Mouse (Mus musculus) MN1 (cell line): ENCODE measurements around the gene Bfsp1.

Source experiments
- DNase-seq: peaks from one replicate; pipeline ENCODE4 v3.0.0-alpha.2; 2016; ENCODE audit warnings: low spot score

The Bfsp1 gene

DNA sequence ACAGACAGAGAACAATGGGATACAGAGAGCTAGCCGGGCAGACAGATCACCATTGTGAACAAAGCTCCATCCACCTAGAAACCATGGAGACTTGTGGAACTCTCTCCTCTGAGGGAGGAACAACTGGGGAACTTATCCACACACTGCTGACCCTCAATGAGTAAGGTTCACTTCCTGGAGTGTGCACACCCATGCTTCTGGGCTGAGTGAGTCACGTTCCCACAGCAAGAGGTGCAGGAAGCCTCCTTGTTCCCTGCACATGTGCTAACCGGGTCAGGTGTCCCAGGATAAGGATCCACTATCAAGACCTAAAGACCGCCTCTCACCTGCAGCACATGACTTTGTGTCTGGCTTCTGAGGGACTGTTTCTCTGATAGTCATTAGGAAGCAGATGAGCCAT, 9.5 kb downstream of the Bfsp1 start:
- DNase-seq = no peak

DNA sequence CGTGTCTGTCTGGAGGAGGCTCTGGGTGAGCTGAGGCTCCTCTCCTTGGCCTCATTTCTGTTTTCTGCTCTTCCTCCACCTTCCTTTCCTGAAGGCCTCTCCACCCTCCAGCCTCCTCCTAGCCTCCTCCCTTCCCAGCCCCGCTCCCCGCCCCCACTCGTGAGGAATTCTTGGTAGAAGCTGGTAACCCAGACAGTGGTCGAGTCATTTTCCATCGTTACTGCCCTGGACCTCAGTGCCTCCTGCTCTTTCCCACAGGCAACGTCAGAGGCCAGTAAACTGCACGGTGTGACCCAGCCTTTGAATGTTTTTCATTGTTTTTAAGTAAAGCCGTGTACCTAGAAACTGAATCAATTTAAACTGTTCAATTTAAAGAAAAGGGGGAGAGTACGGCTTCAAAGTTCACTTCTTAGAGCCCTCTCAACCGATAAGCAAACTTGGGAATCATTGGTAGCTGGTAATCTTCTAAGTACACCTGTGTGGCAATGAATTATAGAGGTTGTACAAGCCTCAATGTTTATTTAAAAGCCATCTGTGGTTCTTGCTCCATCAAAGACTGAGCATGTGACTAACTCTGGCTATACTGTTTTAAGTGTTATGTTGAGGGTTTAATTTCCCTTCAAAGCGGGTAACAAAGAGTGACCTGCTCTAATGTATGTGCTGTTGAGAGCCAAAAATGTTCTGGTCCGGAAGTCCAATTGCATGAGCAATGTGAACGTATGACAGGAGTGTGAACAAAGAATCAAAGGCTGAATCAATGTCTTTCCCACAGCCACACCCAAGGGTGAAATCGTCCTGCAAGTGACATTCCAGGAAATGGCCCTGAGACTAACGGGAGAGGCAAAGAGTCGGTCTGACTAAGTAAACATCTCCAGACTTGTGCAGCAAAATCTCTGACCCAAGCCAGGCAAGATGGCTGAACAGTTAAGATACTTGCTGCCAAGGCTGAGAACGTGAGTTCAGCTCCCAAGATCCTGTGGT, 10.4 kb downstream of the Bfsp1 start:
- no peak for DNase-seq

DNA sequence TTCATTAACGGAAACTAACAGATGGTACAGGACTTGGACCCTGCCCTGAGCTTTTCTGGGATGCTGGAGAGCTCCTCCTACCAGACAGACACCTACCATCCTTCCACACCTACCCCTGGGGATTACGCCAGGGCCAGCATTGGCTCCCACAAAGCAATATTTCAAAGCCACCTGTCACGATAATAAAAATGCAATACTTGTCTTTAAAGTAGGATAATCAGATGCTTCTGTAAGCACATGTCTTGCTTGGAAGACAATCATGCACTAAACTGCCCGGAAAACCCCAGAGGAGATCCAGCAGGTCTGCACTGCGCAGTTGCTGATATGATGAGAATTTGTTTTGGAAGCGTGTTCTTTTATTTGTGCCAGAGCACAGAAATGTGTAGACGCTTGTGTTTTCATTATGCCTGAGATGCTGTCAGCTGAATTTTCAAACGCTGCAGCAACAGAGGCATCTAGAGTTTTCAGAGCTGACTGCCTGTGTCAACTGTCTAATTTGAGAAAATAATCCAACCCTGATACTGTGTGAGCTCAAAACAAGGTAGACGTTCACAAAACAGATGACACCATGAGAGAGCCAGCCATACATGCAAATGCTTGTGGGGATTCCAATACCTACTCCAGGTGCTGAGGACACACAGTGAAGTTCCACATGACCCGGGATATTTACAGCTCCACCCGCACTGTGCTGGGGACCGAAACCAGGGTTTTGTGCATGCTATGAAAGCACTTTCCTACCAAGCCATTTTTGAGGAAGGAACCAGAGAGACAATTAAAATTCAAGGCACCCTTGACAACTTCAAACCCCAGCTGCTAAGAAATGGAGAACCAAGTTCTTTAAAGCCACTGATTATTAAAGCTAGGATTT, 11.4 kb downstream of the Bfsp1 start:
- no peak for DNase-seq

DNA sequence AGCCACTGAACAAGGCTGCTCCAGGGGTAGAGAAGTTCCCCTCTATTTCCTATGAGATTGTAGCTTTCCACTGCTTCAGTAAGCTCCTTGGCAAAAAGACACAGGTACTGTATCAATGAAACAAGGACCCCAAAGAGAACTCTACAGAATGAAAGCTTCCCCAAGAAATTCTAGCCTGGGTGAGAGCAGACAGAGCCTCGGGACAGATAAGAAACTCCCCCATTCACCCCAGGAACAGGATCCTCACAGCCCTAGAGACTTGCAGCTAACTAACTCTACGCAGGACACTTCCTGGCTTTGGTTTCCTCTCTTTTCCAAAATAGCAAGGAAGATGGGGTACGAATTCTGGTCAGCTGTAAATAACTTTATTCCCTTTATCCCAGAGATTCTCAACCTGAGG, 15.7 kb downstream of the Bfsp1 start:
- DNase-seq = no peak

DNA sequence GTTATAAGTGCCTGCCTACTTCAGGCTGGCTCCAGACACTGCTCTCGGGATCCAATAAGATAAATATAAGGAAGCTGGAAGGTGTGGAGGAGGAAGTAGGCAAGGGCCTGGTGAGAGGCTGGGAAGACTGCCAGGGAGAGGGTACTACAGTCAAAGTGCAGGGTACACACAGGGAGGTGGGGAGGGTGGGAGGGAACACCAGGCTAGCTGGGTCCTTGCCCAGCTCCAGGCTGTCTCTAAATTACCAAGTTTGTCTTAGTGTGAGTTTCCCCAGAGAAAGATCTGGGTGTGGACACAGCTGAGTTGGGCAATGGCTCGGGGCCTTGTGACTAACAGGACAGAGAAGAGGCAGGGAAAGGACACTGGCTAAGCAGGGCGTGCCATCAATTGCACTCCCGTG, 16.2 kb downstream of the Bfsp1 start:
- DNase-seq = peak; percentile 28

DNA sequence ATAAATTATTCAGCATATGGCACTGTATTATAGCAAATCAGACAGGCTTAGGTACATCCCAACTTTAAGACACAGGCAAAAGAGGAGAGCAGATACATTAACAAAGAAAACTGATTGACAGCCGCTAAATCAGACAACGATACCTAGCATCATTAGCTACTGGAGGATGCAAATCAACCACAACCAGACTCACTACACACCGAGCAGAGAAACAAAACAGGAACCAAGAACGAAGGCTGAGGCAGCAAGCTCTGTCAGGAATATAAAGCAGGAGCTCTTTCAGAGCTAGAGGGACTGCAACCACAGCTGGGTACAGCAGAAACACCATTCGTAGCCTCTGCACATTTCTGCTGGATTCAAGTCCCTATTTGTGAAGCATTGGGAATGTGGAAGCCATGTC, 18.2 kb downstream of the Bfsp1 start:
- DNase-seq = no peak

DNA sequence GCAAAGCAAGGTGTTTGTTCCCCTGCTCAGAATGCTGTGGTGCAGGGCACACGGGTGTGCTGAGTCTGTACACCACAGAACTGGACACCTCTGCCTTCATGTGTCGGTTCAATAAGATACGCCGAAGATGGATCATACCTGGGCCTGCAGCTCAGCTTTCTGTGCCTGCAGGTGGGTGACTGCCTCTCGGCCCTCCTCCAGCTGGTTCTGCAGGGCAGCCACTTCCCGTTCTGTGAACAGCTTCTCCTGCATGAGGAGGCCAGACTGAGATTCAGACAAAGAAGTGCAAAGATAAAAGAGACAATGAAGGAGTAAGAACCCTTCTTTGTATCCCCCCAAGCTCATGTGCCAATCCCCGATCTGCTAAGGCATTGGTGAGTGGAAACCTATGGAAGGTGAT, 21.4 kb downstream of the Bfsp1 start:
- DNase-seq = no peak

DNA sequence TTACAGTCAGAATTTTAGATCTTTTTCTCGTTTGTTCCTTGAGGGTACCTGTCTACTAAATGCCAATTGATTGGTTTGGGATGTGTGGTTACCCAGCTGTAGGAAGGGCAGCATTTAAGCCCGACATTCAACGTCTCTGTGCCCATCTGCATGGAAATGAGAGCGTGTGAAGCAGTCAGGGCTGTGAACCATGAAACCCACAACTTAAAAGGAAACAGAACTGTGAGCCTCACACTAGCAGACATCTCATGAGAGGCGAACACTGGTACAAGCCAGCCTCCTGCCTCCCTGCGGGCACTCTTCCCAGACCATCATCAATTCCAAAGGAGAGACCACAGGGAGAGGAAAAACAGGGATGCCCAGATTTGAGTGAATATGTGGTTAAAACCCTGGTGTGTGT, 22.1 kb downstream of the Bfsp1 start:
- DNase-seq = no peak

DNA sequence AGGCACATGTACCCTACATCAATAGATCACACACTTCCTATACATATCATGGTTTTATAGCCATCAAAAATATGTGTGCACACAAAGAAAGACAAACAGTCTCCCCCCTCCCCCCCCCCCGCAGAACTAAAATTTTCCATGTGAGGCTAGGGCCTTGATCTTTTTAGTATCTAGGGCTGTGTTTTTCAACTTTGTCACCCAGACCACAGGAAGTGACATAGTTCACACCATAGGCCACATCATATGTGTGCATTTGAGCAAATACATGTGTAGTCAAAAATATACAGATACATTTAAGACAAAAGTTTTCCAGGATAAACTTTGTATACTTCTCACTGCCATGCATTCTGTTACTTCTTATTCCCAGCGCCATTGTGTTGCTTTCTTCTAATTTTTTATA, 23.5 kb downstream of the Bfsp1 start:
- DNase-seq = no peak

DNA sequence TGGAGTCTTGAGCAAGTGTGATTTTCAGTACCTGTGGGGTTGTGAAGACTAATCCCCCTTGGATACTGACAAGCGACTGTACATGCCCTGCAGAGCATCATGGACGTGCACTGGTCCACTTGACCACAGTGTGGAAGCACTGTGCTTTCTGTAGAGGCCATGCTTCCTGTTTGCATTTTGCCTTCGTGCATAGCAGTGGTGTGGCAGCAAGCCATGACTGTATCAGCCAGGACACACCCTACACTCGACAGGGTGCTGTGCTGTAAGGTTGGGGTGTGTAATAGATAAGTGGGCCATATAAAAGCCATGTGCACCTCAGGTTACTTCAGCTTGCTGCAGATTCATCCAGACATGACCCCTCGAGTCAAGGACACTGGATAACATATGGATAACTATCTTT, 24.3 kb downstream of the Bfsp1 start:
- peak; percentile 21 for DNase-seq

DNA sequence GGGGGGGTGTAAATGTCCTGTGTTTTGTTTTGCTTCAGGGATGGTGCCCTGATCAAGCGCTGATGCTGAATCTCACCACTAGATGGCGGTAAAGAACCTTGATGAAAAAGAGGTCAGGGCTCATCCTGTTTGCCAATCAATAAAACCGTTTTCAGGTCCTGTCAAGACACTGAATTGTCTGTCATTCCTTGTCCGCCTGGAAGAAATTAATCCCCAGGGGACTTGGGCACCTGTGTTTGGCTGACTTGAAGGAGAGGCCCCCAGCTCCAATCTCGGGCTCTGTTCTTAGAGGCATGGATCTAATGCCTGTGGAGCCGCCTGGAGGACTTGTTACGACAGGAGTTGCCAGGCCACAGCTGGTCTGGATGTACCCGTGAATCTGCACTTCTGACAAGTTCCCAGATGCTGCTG, 25.7 kb downstream of the Bfsp1 start:
- peak; percentile 90 for DNase-seq

DNA sequence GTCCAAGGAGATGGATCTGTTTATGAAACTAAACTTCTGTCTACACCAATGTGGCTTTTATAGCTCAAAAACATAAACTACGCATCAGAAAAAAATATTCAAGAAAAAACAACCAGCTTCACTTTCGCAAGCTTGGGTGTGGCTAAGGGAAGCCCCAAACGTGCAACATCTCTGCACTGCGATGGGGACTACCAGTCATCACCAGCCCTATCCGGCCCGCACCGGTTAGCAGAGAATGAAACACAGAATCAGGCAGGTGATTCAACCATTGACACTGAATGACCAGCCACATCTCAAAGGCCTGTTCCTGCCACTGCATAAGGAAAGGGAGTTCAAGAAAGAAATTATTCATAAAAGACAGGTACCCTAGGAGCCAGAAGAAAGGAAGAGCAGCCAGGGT, 27.2 kb downstream of the Bfsp1 start:
- DNase-seq = no peak

DNA sequence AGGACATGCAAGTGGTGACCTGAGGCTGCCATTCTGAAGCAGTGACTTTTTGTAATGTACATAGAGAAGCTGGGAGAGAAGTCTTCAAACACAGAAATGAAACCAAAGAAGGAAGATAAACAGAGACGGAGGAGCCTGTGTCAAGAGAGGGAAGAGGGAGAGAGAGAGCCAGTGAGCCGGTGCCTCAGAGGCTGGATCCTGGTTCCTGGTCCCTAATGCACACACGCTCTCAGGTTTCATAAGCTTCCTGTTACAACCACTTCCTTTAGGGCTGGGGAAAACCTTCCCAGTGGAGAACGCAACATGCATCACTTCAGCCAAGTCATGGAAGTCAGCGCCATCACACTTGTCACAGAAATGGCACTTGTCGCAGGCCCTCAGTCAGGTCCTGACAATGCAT, 28.9 kb downstream of the Bfsp1 start:
- DNase-seq = no peak

DNA sequence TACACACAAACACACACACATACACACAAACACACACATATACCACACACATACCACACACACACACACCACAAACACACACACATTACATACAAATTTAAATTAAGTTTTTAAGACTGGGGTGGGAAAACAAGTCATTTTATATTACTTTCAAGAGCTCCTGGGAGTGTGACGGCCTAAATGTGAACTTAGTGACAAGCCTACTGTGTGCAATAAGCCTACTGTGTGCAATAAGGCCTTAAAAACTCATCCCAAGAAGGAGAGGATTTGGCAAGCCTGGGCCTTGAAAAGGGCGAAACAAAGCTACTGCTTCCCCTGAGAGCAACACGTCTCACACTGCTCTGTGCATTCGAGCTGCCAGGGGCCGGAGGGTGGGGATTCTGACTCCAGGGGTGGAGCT, 30.3 kb downstream of the Bfsp1 start:
- DNase-seq = no peak

DNA sequence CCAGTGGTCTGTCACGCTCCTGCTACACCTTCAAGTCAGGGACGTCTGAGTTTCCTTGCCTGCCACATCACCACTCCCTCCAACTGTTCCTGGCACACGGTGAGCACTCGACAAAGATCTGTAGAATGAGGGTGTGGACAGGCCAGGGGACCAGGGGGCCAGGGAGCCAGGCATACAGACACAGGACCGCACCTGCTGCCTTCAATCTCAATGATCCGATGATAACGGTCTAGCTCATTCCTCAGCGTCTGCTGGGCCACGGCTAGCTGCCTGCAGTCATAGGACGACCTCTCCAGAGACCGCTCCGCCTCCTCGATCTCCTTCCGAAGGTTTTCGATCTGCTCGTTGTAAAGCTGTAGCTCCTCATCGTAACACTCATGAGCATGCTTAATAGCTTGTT, 31.3 kb downstream of the Bfsp1 start:
- DNase-seq = no peak

DNA sequence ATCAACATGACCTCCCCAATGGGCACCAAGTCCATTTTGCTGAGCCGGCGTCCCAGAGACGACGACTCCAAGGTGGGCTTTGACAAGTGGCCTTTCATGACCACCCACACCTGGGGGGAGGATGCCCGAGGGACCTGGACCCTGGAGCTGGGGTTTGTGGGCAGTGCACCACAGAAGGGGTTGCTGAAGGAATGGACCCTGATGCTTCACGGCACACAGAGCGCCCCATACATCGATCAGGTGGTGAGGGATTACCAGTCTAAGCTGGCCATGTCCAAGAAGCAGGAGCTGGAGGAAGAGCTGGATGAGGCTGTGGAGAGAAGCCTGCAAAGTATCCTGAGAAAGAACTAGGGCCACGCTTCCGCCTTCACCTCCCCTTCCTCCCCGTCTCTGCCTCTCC, 49.5 kb downstream of the Bfsp1 start:
- no peak for DNase-seq

DNA sequence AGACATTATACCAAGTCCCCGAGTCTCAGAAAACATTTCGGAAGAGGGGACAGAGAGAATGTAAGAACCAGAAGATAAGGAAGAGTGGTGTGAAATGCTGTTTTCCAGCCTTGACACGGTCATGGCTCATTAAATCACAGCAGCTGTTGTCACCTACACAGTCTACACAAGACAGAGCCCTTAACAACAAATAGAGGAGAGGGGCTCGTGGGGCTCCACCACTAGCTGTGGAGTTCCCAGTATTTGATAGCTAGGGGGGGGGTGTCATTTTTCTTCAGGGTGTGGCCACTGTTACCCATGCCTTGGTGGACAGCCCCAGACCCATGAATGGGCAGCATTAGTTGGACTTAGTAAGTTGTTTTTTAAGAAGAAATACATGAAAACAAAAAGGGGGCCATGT, 50.7 kb downstream of the Bfsp1 start:
- no peak for DNase-seq

DNA sequence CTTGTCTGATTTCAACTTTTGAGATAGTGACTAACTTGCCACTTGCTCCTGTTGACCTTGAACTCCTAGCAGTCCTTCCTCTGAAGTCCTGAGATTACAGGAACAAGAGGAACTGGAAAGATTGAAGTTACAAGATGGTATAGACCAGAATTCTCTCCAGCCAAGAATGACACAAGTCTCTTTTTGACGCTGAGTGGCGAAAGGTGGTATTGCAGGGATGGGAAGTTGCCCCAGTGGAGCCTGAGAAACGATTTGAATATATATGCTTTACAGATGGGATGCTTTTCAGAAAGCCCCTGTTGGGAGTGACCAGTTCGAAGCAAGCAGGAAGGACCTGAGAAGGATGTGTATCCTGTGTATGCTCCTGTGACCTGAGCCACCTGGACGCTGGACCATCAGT, 54.2 kb downstream of the Bfsp1 start:
- no peak for DNase-seq

DNA sequence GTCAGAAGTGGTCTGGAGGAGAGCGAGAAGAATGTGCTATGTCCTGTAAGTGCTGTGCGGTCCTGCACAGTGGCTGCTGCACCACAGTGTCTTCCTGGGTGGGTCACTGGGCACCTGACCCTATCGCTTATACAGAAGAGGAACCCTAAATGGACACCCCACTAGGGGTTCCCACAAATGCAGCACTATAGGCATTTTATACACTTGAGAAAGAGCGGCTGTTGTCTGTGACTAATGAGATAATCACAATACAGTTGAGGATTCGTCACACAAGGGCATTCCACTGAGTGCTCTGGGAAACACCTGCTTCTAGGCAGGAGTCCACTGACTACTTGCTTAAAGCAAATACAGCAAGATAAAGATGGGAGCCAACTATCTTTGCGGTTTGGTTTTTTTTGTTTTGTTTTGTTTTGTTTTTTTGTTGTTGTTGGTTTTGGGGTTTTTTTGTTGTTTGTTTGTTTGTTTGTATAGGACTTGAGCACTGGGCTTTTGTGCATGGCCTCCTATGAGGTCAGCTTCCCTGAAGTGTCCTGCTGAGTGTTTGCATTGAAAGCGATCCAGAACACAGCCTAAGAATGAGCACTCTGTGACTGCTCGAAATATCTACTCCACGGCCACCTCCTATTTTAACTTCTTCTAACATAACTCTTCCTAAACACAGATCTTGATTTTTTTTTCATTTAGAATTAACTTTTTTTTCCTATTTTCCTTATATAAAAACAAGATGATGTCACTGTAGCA, 55.9 kb downstream of the Bfsp1 start:
- no peak for DNase-seq

DNA sequence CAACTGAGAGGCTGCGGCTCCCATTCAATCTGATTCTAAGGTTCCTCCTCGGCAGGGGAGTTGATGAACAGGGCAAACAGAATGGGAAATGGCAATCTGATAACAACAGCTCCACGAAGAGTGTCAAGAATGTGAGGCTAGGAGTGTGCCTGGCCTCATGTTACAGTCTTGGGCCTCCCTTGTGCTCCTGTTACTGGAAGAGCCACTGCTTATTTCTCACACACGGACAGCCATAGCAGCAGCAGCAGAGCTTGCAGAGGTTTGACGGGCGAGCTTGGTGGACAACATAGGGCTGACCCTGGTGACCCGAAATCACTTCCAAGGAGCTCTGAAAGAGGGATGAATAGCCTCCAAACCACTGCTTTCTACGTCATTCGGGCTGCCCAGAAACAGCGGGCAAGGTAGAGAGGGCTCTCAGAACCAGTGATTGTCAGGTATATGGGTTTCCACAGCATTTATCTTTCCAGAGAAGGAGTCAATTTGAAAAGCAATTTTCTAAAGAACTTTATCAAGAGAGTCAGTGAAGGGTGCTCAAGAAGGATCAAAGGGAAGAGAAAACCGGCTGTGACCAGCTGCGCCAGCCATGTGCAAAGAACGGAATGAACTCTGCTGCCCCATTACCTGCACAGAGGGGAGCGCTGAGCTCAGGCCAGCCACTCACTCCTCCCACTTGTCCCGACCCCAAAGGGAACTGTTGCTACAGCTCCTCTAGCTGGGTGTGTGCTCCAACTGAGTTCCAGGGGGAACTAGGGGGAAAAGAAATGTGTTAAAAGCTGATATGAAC, 56.6 kb downstream of the Bfsp1 start:
- no peak for DNase-seq

DNA sequence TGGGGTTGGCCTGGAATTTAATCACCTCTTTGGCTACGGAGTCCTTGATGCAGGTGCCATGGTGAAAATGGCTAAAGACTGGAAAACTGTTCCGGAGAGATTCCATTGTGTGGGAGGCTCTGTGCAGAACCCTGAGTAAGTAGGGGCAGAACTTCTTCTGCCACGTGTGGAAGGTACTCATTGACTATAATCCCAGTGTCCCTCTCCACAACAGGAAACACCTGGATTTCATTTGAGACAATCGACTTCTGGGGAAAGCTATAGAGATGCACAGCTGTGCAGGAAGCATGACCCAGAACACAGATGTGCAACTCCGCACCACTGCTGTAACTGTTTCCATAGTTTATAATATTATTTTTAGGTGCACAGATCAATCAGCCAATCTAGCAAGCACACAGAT, 61.9 kb downstream of the Bfsp1 start:
- DNase-seq = no peak
